Mouse (Mus musculus) MEL (cell line): ENCODE data around the gene H2afy.

Source experiments
- CTCF ChIP-seq, 3 experiments: IDR thresholded peaks in 2 of 3; conservative IDR thresholded peaks in 1 of 3; 2 replicates each; pipeline ENCODE4 v1.5.1; 2011 to 2012; ENCODE audit warnings: low read length in 3 of 3, low read depth in 2 of 3, mild to moderate bottlenecking in 2 of 3, improper control_type of control experiment in 1 of 3, inconsistent platforms in 1 of 3, mixed read lengths in 1 of 3, moderate library complexity in 1 of 3; ENCODE audit not compliant: control insufficient read depth in 1 of 3, insufficient read depth in 1 of 3, poor library complexity in 1 of 3, severe bottlenecking in 1 of 3
- POLR2A ChIP-seq, 2 experiments: IDR thresholded peaks; 2 replicates each; pipeline ENCODE4 v1.6.1; 2011 to 2012; ENCODE audit warnings: low read length in 2 of 2, mild to moderate bottlenecking in 2 of 2, control low read depth in 1 of 2, improper control_type of control experiment in 1 of 2, low read depth in 1 of 2, moderate library complexity in 1 of 2; ENCODE audit not compliant: control insufficient read depth in 1 of 2, insufficient read depth in 1 of 2, poor library complexity in 1 of 2
- UBTF ChIP-seq: IDR thresholded peaks from 2 replicates; pipeline ENCODE4 v1.6.1; 2012; ENCODE audit warnings: low read depth, mild to moderate bottlenecking, inconsistent platforms, low read length, improper control_type of control experiment, moderate library complexity, borderline replicate concordance; ENCODE audit not compliant: insufficient read depth
- USF2 ChIP-seq, 2 experiments: IDR thresholded peaks; 2 replicates each; pipeline ENCODE4 v1.6.1; 2011 to 2012; ENCODE audit warnings: improper control_type of control experiment in 2 of 2, low read length in 2 of 2, borderline replicate concordance in 1 of 2, inconsistent platforms in 1 of 2, low read depth in 1 of 2, mild to moderate bottlenecking in 1 of 2; ENCODE audit not compliant: insufficient read depth in 1 of 2

DNA sequence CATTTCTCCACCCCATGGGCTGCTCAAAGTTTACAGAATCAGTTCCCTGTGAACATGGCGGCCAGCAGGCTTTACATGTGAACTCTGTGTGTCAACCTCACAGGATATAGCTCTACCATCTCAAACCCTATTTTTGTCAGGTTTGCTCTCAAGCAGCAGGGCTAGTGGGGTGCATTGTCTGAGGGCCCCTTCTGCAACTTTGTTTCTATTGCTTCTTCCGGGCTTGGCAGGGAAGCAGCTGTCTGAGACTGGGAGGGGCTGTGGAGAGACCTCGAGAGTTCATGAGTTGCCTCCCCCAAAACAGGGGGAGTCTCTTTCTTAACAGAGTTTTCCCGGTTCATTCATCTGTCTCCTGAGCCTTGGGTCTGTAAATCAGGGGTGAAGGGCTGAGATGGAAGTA lies 39.7 kb upstream of the H2afy start:
- TF ChIP-seq UBTF = no peak
- TF ChIP-seq CTCF (IDR thresholded peaks at IDR 0.05 in 2 of 3, conservative IDR thresholded peaks at IDR 0.05 in 1 of 3; ENCODE audit: control insufficient read depth in 1 of 3, insufficient read depth in 1 of 3, low read depth in 2 of 3, low read length in 3 of 3, poor library complexity in 1 of 3, severe bottlenecking in 1 of 3) = no peak
- TF ChIP-seq POLR2A (IDR thresholded peaks at IDR 0.05; ENCODE audit: control insufficient read depth in 1 of 2, insufficient read depth in 1 of 2, low read depth in 1 of 2, low read length in 2 of 2, poor library complexity in 1 of 2) = no peak
- TF ChIP-seq USF2 (IDR thresholded peaks at IDR 0.05; ENCODE audit: borderline replicate concordance in 1 of 2, insufficient read depth in 1 of 2, low read depth in 1 of 2, low read length in 2 of 2) = no peak
